Mouse (Mus musculus) hindbrain, embryonic 13.5 days (tissue): ENCODE data around the gene Cbr3. TPM values are rescaled to one million over a fixed set of nuclear protein-coding genes. Genes with fewer than 3 reads are reported as not detected.
"Not testable (repeated sequence)": the region's sequence is repeated elsewhere in the genome, so short reads cannot be mapped to it uniquely, and the experiment has no call there.

Experiments used
- ATAC-seq: fragments of 200-750 bp; cut with Nextera tagmentation; 2 replicates; pipeline ENCODE4 v1.8.0; 2017; ENCODE audit warnings: moderate TSS enrichment; ENCODE audit not compliant: low FRiP score
- H3K27ac ChIP-seq: fragments of 300-500 bp; sonication (generic); 2 replicates; pipeline ENCODE4 v1.5.1; 2015; ENCODE audit warnings: inconsistent platforms, mild to moderate bottlenecking, moderate library complexity
- H3K27me3 ChIP-seq: fragments of 300-500 bp; sonication (generic); 2 replicates; pipeline ENCODE4 v1.6.1; 2015; ENCODE audit warnings: mild to moderate bottlenecking, inconsistent platforms
- H3K36me3 ChIP-seq: fragments of 300-500 bp; sonication (generic); 2 replicates; pipeline ENCODE4 v1.6.1; 2015; ENCODE audit warnings: mild to moderate bottlenecking, inconsistent platforms
- H3K4me1 ChIP-seq: fragments of 300-500 bp; sonication (generic); replicated peaks from 2 replicates; pipeline ENCODE4 v1.6.1; 2015; ENCODE audit warnings: inconsistent platforms
- H3K4me2 ChIP-seq: fragments of 300-500 bp; sonication (generic); 2 replicates; pipeline ENCODE4 v1.6.1; 2015; ENCODE audit warnings: inconsistent platforms, mild to moderate bottlenecking, moderate library complexity
- H3K4me3 ChIP-seq: fragments of 300-500 bp; sonication (generic); 2 replicates; pipeline ENCODE4 v1.5.1; 2015; ENCODE audit warnings: mild to moderate bottlenecking, inconsistent platforms
- H3K9ac ChIP-seq: fragments of 300-500 bp; sonication (generic); 2 replicates; pipeline ENCODE4 v1.6.1; 2015; ENCODE audit warnings: mild to moderate bottlenecking, inconsistent platforms
- H3K9me3 ChIP-seq: fragments of 300-500 bp; sonication (generic); 2 replicates; pipeline ENCODE4 v1.6.1; 2016; ENCODE audit warnings: inconsistent platforms
- WGBS: fragments of 180-500 bp; shearing (Covaris S2); methylation state at CpG from one replicate; pipeline ENCODE4 v1.1.7; 2015; 5-methylcytosine and 5-hydroxymethylcytosine counted together
- polyA plus RNA-seq: library from polyadenylated mRNA; unstranded; fragments of >200 nt; fragmentation: Nextera tagmentation; extraction: Ambion mirVana; gene quantifications from 2 replicates; pipeline ENCODE4 v1.2.1, GENCODE M21; 2015

Cbr3 gene
- polyA plus RNA-seq, 1 experiment from 2014 or later: 0.99 TPM

DNA sequence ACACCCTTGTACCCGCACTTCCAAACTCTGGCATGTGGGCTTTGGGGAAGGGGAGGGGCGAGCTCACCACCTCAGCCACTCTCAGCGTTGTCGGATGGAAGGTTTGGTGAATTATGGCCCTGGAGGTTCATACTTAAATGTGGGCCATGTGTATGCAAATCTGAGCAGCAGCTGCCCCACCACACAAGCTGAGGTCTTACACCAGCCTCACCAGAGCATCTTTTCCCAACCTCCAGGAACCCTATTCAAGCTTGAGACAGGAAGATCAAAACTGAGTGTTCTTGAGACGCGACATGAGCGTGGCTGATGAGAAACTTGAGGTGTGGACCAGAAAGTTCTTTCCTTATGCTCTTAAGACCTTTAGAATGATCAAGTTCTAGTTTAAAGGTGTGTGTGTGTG is 1.4 kb downstream of the Cbr3 start:
- ATAC-seq: no peak
- 34% methylated on average over 7 of the region's 7 CpGs for WGBS
- peaks cover 63% of the 10 kb centered on the region for H3K27me3 ChIP-seq

DNA sequence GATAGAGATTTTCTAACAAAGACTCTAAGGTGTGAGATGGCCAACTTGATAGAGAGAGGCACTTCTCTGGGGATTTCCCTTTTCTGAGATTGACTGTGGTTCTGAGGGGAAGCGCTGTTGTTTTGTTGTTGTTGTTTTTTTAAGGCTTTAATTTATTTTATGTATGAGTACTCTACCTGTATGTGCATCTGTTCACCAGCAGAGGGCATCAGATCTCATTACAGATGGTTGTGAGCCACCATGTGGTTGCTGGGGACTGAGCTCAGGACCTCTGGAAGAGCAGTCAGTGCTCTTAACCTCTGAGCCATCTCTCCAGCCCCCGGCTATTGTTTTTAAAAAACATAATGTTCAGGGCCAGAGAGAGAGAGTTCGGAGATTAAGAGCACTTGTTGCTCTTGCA is 2.8 kb downstream of the Cbr3 start:
- H3K4me2 ChIP-seq, H3K9me3 ChIP-seq, H3K27ac ChIP-seq, H3K9ac ChIP-seq, ATAC-seq, H3K4me3 ChIP-seq, H3K36me3 ChIP-seq: not testable (repeated sequence)
- H3K27me3 ChIP-seq: peaks cover 54% of the 10 kb centered on the region
- H3K4me1 ChIP-seq: peaks cover 17% of the 10 kb centered on the region
- 95% methylated on average over 3 of the region's 3 CpGs for WGBS

More for the DNA sequence above, 1.4 kb downstream of the Cbr3 start:
- H3K27ac ChIP-seq: no peak overlapping the region
- H3K4me1 ChIP-seq: peaks cover 17% of the 10 kb centered on the region
- H3K9me3 ChIP-seq: peaks cover 4% of the 10 kb centered on the region; the same call in 1 of the 2 replicates
- H3K4me3 ChIP-seq: no peak overlapping the region
- peak overlapping the region; percentile 69; the same call in 1 of the 2 replicates for H3K4me2 ChIP-seq
- H3K36me3 ChIP-seq: no peaks in the 10 kb centered on the region
- no peak overlapping the region for H3K9ac ChIP-seq

DNA sequence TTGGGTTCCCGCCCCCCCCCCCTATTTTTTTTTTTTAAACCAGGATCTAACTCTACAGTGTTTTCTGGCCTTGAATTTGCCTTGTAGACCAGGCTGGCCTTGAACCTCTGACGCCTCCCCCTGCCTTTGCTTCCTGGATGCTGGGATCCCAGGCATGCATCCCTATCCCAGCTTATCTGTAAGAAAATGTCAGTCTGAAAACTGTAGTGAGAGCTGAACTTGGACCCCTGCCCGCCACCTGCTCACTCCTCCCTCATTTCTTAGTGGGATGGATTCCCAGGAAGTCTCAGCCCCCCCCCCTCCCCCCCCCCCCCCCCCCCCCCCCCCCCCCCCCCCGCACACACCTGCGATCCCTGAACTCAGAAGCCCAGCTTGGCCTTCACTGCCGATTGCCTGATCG is 3.4 kb downstream of the Cbr3 start:
- Histone ChIP-seq H3K9ac (no peak overlapping the region), H3K4me1 (peaks cover 17% of the 10 kb centered on the region), H3K27ac (no peak overlapping the region), H3K4me2 (no peak overlapping the region), H3K4me3 (no peak overlapping the region), H3K9me3 (peaks cover 4% of the 10 kb centered on the region; the same call in 1 of the 2 replicates), H3K27me3 (peaks cover 48% of the 10 kb centered on the region), H3K36me3 (no peaks in the 10 kb centered on the region)
- ATAC-seq: no peak
- 81% methylated on average over 4 of the region's 7 CpGs for WGBS

DNA sequence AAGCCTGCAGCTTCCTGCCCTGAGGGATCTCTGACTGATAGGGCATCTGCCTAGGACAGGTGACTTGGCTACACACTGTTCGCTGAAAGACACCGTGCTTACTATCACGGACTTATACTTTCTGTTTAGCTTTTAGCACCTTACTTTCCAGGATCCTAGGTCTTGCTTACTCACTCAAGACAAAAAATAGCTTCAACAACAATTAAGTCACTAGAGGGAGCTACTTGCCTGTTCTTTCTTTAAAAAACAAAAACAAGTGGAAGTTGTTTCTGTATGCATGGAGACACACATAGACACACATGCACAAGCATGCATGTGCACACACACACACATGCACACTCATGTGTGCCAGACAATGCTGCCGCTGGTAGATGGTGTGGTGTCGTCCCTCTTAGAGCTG is 3.9 kb downstream of the Cbr3 start:
- H3K4me3 ChIP-seq: no peak overlapping the region
- H3K4me2 ChIP-seq: no peak overlapping the region
- no peak for ATAC-seq
- no peaks in the 10 kb centered on the region for H3K36me3 ChIP-seq
- WGBS: 39% methylated on average over 5 of the region's 5 CpGs
- H3K27me3 ChIP-seq: peaks cover 45% of the 10 kb centered on the region
- no peak overlapping the region for H3K27ac ChIP-seq
- peaks cover 4% of the 10 kb centered on the region; the same call in 1 of the 2 replicates for H3K9me3 ChIP-seq
- no peak overlapping the region for H3K9ac ChIP-seq
- H3K4me1 ChIP-seq: peaks cover 17% of the 10 kb centered on the region

DNA sequence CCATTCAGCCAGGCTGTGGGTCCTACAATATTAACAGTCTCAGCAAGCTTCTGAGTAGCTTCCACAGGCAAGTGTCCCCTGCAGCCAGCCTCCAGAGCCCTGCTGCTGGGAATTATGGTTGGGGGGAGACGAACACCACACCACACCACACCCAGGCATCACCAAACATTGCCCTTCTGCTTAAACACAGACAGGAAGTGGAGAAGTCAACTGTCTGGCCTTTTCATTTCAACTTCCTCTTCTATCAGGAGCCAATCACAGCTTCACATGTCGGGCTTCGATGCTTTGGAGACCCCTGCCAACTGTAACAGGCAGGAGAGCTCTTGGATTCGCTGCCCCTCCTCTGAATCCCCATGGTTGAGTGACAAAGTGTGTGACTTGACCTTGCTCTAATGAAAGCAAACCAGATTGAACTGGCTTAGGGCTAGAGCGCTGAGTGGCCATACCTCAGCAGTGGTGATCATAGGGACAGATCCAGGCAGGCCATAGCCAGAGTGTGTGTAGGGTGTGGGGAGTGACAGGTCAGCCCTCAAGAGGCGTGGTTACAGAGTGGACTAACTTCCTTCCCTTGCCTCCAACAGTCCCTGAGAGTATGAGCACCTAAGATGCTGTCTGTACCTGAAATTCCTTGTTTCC is 8.3 kb downstream of the Cbr3 start:
- WGBS: 80% methylated on average over 6 of the region's 6 CpGs
- no peaks in the 10 kb centered on the region for H3K36me3 ChIP-seq

DNA sequence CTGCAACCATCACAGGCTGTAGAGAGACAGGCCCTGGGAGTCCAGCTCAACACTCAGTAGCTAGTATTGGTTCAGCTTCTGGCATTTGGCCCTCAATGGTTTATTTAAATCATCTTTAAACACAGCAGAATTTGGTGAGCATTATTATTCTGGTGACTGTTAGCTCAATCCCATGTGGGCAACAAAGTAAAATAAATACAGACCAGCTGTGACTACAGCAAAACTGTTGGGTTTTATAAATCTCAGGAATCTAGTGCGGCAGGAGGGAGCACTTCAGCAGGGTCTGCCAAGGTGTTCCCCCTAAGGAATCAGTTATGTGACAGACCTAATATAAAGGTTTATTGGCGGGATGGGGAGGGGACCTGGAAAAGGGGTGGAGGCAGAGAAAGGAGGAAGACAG is 9.7 kb downstream of the Cbr3 start:
- Histone ChIP-seq H3K27ac (no peak overlapping the region), H3K4me3 (no peak overlapping the region), H3K4me2 (no peak overlapping the region), H3K9me3 (no peaks in the 10 kb centered on the region), H3K9ac (no peak overlapping the region), H3K4me1 (no peaks in the 10 kb centered on the region), H3K27me3 (0 out of 2 replicates have a peak, but pooled peaks cover 10% of the 10 kb centered on the region), H3K36me3 (no peaks in the 10 kb centered on the region)
- no peak for ATAC-seq
- WGBS: 80% methylated on average over 2 of the region's 2 CpGs

More for the DNA sequence above, 8.3 kb downstream of the Cbr3 start:
- 0 out of 2 replicates have a peak, but pooled peaks cover 13% of the 10 kb centered on the region for H3K27me3 ChIP-seq
- no peaks in the 10 kb centered on the region for H3K9me3 ChIP-seq
- no peak overlapping the region for H3K9ac ChIP-seq
- no peaks in the 10 kb centered on the region for H3K4me1 ChIP-seq
- H3K4me2 ChIP-seq: no peak overlapping the region
- ATAC-seq: no peak
- no peak overlapping the region for H3K27ac ChIP-seq
- H3K4me3 ChIP-seq: no peak overlapping the region

DNA sequence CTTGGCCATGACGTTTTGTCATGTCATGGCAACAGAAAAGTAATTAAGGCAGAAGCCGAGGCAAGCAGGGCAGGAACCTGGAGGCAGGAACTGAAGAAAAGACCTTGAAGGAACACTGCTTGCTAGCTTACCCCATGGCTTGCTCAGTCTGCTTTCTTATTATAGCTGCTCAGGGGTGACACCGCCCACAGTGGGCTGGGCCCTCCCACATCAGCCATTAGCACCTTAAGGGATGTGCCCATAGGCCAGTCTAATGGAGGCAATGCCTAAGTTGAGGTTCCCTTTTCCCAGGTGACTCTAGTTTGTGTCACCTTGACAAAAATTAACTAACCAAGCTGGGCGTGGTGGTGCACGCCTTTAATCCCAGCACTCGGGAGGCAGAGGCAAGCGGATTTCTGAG is 24.1 kb downstream of the Cbr3 start:
- Histone ChIP-seq H3K27me3 (peaks cover 18% of the 10 kb centered on the region), H3K9me3 (no peaks in the 10 kb centered on the region), H3K4me3 (no peak overlapping the region), H3K9ac (no peak overlapping the region), H3K36me3 (no peaks in the 10 kb centered on the region), H3K27ac (no peak overlapping the region), H3K4me1 (no peaks in the 10 kb centered on the region), H3K4me2 (no peak overlapping the region)
- no peak for ATAC-seq
- 91% methylated on average over 7 of the region's 7 CpGs for WGBS

DNA sequence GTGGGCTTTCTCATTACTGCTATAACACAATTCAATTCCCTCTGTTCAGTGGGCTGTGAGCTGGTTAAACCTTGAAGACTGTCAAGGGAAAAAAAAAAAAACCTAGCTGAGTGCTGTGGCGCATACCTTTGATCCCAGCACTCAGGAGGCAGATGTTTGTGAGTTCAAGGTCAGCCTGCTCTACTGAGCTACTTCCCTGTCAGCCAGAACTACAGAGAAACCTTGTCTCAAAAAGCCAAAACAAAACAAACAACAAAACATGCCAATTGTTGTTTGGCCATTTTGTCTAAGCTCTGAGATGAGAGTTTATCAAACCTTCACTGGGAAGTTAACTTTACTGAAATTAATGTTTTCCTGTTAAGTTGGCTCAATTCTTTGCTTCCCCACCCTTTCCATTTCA is 26.2 kb downstream of the Cbr3 start:
- peaks cover 14% of the 10 kb centered on the region for H3K4me1 ChIP-seq
- no peak overlapping the region for H3K27ac ChIP-seq
- no peaks in the 10 kb centered on the region for H3K9me3 ChIP-seq
- no peak for ATAC-seq
- no peaks in the 10 kb centered on the region for H3K36me3 ChIP-seq
- no peak overlapping the region for H3K9ac ChIP-seq
- H3K4me3 ChIP-seq: no peak overlapping the region
- WGBS: 80% methylated on average over 1 of the region's 1 CpGs
- no peak overlapping the region for H3K4me2 ChIP-seq
- H3K27me3 ChIP-seq: peaks cover 18% of the 10 kb centered on the region

DNA sequence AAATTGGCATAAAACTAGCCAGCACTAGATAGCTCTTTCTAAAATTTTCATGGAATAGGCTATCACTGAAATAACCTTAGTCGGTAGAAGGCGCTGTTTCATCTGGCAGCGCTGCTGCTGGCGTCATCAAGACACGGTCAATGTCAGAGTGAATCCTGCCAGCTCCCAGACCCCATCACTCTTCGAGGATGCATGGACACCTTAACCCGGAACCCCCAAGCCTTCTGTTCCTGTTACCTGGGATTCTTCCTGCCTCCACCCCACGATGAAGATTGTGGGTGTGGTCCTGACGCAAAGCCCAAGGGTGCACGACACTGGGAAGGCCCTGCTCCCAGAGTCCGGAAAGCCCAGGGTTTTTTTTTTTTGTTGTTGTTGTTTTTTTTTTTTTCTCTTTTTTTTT is 27.9 kb downstream of the Cbr3 start:
- peak overlapping the region; percentile 75 for H3K4me2 ChIP-seq
- ATAC-seq: peak; percentile 43
- peaks cover 2% of the 10 kb centered on the region; the same call in 1 of the 2 replicates for H3K36me3 ChIP-seq
- 0% methylated on average over 11 of the region's 11 CpGs for WGBS
- no peak overlapping the region for H3K9ac ChIP-seq
- H3K9me3 ChIP-seq: no peaks in the 10 kb centered on the region
- peaks cover 18% of the 10 kb centered on the region for H3K27me3 ChIP-seq
- peak overlapping the region; percentile 83 for H3K4me3 ChIP-seq
- H3K4me1 ChIP-seq: peaks cover 20% of the 10 kb centered on the region
- peak overlapping the region; percentile 72 for H3K27ac ChIP-seq

DNA sequence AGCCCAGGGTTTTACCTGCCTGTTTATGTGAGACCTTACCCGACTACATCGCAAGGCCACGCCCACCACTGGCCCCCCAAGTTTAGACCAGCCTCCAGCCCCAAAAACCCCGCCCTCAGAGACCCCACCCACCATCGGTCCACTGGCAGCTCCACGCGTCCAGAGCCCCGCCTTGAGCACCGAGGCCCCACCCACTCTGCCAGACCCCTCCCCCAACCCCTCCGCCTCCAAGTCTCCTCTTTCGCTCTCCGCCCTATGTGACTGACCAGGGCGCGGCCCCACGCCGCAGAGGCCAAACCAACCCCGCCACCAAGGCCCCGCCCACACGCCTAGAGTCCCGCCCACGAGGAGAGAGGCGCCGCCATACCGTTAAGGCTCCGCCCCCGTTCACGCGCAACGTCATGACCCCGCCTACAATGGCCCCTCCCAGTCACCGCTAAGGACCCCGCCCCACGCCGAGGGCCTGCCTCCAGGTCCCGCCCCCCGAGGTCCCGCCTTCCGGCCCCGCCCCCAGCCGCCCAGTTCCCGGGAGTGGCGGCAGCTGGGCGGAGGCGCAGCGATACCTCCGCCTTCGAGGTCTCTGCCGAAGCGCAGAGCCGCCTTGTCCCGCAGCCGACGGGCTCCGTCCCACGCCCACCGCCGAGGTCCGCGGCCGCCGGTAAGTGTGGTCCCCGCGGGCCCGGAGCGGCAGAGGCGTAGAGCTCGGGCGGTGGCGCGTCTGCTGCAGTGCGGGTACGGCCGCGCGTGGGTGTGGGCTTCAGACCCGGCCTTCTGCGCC is 28.6 kb downstream of the Cbr3 start, which contains the start of gene Dop1b:
Dop1b (plus strand) TSS at position 494 of the 778 bp plus-strand sequence.
- Histone ChIP-seq H3K4me2 (peak within 1 kb of the TSS; percentile 75), H3K27ac (peak within 1 kb of the TSS; percentile 89), H3K27me3 (peaks cover 14% of the 10 kb centered on the region), H3K9ac (peak within 1 kb of the TSS; percentile 93), H3K4me3 (peak within 1 kb of the TSS; percentile 83), H3K4me1 (peaks cover 22% of the 10 kb centered on the region), H3K36me3 (peaks cover 8% of the 10 kb centered on the region; the same call in 1 of the 2 replicates), H3K9me3 (no peaks in the 10 kb centered on the region)
- ATAC-seq: peak; percentile 88
- under 1% methylated on average over 68 of the region's 77 CpGs for WGBS

DNA sequence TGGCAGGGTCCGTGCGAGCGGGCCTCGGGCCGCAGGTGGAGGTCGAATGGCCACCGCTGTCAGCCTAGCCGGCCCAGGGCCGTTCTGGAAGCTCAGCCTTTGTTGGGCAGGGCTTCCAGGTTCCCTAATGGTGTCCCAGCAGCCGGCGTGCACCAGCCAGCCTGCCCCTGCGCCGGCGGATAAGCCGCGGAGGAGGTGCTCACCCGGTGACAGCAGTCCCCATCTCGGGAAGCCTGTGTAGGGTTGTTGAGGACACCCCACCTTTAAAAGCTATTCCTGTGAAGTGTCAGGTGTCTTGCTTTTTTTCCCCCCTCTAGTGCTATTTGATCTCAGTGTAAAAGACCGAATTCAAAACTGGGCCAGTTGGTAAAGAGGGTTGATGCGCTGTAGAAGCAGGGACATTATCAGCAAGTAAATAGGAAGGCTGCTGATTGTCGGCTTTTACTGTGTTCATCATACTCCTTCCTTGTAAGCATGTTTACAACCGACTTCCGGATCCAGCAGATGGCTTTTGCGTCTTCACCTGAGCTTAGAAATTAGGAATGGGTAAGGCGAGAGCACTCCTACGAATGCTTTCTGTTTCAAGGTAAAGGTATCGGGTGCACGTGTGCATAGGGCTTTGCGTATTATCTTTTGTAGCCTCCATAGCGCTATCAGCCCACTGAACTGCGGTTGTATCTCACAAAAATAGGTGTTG is 29.3 kb downstream of the Cbr3 start:
- Histone ChIP-seq H3K4me2 (peak overlapping the region; percentile 75), H3K27me3 (peaks cover 7% of the 10 kb centered on the region), H3K9me3 (no peaks in the 10 kb centered on the region), H3K9ac (peak overlapping the region; percentile 93), H3K4me3 (peak overlapping the region; percentile 83), H3K4me1 (peaks cover 30% of the 10 kb centered on the region), H3K27ac (peak overlapping the region; percentile 89), H3K36me3 (peaks cover 13% of the 10 kb centered on the region; the same call in 1 of the 2 replicates)
- 10% methylated on average over 31 of the region's 31 CpGs for WGBS
- ATAC-seq: peak; percentile 65; the same call in 1 of the 2 replicates

DNA sequence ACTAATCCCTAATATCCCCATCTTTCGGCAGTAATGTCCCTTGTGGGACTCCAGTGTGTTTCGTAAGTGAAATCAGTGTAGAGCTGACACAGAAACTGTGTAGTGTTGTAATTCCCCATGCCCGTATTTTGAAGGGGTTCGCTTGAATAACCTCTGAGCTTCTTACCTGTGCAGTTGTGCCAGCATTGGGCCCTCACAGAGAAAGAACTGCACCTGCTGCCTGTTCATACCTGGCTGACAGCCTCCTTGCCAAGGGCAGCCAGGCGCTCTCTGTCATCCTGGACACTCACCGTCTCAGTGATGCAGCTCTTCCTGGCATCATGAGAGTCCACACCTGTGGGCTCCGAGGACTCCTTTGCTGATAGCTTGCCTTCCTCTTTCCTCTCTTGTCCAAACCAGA is 30.0 kb downstream of the Cbr3 start:
- H3K9ac ChIP-seq: peak overlapping the region; percentile 93
- H3K27ac ChIP-seq: no peak overlapping the region
- peak overlapping the region; percentile 75 for H3K4me2 ChIP-seq
- H3K4me1 ChIP-seq: peaks cover 36% of the 10 kb centered on the region
- WGBS: 76% methylated on average over 7 of the region's 7 CpGs
- H3K9me3 ChIP-seq: no peaks in the 10 kb centered on the region
- H3K27me3 ChIP-seq: peaks cover 3% of the 10 kb centered on the region
- peak overlapping the region; percentile 83 for H3K4me3 ChIP-seq
- no peak for ATAC-seq
- H3K36me3 ChIP-seq: peaks cover 17% of the 10 kb centered on the region; the same call in 1 of the 2 replicates
